In the genomic region with DNA sequence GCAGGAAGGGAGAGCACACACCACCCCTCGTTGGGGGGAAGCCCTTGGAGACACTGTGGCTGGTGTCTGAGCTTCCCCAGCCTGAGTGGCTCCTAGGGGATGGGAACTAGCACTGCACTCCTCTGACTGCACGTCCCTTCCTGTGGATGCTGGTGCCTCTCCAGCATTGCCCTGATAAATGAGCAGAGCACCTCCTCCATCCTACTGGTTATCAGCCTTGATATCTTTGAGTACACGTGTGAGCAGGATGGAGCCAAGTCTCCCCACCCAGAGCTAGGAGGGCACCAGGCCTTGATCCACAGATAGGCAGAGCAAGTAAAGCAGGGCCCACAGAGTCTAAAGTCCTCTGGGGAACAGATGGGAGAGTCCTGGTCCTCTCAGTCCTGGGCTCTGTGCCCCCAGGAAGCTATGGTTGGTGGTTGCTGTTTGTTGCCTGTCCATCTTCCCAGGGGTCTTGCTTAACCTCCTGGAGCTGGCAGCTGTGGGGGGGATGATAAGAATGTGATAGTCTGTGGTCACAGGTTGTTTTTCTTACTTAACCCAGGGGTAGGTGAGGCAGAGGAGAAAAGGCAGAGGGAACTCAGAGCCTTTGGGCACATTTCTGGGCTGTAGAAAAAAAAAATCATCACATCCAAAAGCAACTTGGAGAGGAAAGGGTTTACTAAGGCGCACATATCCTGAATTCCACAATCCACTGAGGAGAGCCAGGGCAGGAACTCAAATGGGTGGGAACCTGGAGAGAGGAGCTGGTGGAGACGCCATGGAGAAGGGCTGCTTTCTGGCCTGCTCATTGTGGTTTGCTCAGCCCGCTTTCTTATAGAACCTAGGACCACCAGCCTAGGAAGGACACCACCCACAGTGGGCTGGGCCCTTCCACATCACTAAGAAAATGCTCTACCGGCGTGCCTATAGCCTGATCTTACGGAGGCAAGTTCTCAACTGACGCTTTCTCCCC, we compare ENCODE assay signal across 8 mouse cellular contexts. TPM values are rescaled to one million over a fixed set of nuclear protein-coding genes. Genes with fewer than 3 reads are reported as not detected.
DNase-seq lines count a peak whose midpoint lies in the region; ATAC-seq and TF ChIP-seq lines count a peak whose summit lies in the region.
"Had no signal": no experiment of that assay in that cellular context is flagged by ENCODE, and none has a peak within 500 bp of the region (broad histone marks: within the 10 kb centered on the region; RNA-seq: fewer than 3 reads in every experiment).

No protein-coding gene starts in this region.

- 0 out of 2 replicates have a peak, but pooled peaks have one; percentile 24 for ATAC-seq in intestine, embryonic 14.5 days (replicated peaks; ENCODE audit: low FRiP score, low TSS enrichment, low read depth)
- ATAC-seq in lung, postnatal 0 days, result peak; percentile 78

- intact Hi-C loops in left cerebral cortex, postnatal 4 days (cut with DNase I), result no loop called here

- peak overlapping the region; percentile 35 for H3K27ac ChIP-seq in intestine, embryonic 14.5 days (ENCODE audit: low read depth)
- H3K27ac ChIP-seq in lung, postnatal 0 days (ENCODE audit: low read length), result peak overlapping the region; percentile 28

- TF ChIP-seq EP300 in lung, postnatal 0 days (IDR thresholded peaks at IDR 0.05), result peak; percentile 58; the same call in 1 of the 2 replicates

- H3K27me3 ChIP-seq in intestine, embryonic 14.5 days (replicated peaks; ENCODE audit: control insufficient read depth, insufficient read depth, low read length), result no peaks in the 10 kb centered on the region
- H3K27me3 ChIP-seq in lung, postnatal 0 days (replicated peaks; ENCODE audit: insufficient read depth, low read length), result no peaks in the 10 kb centered on the region
- H3K27me3 ChIP-seq: hindbrain, embryonic 15.5 days had no signal

- H3K4me2 ChIP-seq in intestine, embryonic 14.5 days (ENCODE audit: low read length), result no peak overlapping the region
- no peak overlapping the region for H3K4me2 ChIP-seq in lung, postnatal 0 days (replicated peaks; ENCODE audit: low read depth, low read length)

- H3K36me3 ChIP-seq in intestine, embryonic 14.5 days (ENCODE audit: control insufficient read depth, insufficient read depth, low read length), result no peaks in the 10 kb centered on the region
- H3K36me3 ChIP-seq in lung, postnatal 0 days (ENCODE audit: insufficient read depth, low read length), result no peaks in the 10 kb centered on the region
- H3K36me3 ChIP-seq: hindbrain, embryonic 15.5 days had no signal

- H3K9ac ChIP-seq in intestine, embryonic 14.5 days (ENCODE audit: low read length), result no peak overlapping the region
- no peak overlapping the region for H3K9ac ChIP-seq in lung, postnatal 0 days (replicated peaks; ENCODE audit: low read depth)
- H3K9ac ChIP-seq: hindbrain, embryonic 15.5 days had no signal

- 65% methylated on average over 10 of the region's 10 CpGs for WGBS in intestine, embryonic 14.5 days
- WGBS in lung, postnatal 0 days, result 50% methylated on average over 10 of the region's 10 CpGs

- no peaks in the 10 kb centered on the region for H3K9me3 ChIP-seq in intestine, embryonic 14.5 days (ENCODE audit: control insufficient read depth, low read length)
- H3K9me3 ChIP-seq in lung, postnatal 0 days (ENCODE audit: low read length), result no peaks in the 10 kb centered on the region
- H3K9me3 ChIP-seq: hindbrain, embryonic 15.5 days had no signal

- DNase-seq in MN1 (ENCODE audit: low spot score), result peak; percentile 28
- DNase-seq in c-Kit-positive CD71-positive TER-119-negative erythroid progenitor cells, embryonic 14.5 days (ENCODE audit: low read depth), result peak; percentile 51
- DNase-seq in intestine, embryonic 14.5 days (ENCODE audit: low spot score), result no peak
- peak; percentile 59 for DNase-seq in lung, postnatal 0 days (ENCODE audit: low spot score)
- DNase-seq in adrenal gland, postnatal 14 days, result no peak
- no peak for DNase-seq in left cerebral cortex, postnatal 4 days
- DNase-seq in layer of hippocampus, postnatal 25 days (ENCODE audit: extremely low spot score in 1 of 2, low spot score in 1 of 2), result no peak

- H3K4me1 ChIP-seq in intestine, embryonic 14.5 days (replicated peaks; ENCODE audit: control insufficient read depth, insufficient read depth, low read length), result peaks cover 33% of the 10 kb centered on the region
- H3K4me1 ChIP-seq in lung, postnatal 0 days (ENCODE audit: insufficient read depth, low read depth, low read length), result peaks cover 20% of the 10 kb centered on the region; the same call in 1 of the 2 replicates

- H3K4me3 ChIP-seq in intestine, embryonic 14.5 days (ENCODE audit: low read depth, low read length), result no peak overlapping the region
- no peak overlapping the region for H3K4me3 ChIP-seq in lung, postnatal 0 days (ENCODE audit: low read depth, low read length)
- H3K4me3 ChIP-seq: hindbrain, embryonic 15.5 days had no signal

- peak; percentile 45 for TF ChIP-seq CTCF in lung, postnatal 0 days (IDR thresholded peaks at IDR 0.05)

RNA-seq across cellular contexts. Expression of gene Mgll, which starts 34.6 kb away (rescaled TPM):
- polyA plus RNA-seq in intestine, embryonic 14.5 days (2014; fragmentation: Nextera tagmentation; extraction: Ambion mirVana), result 88.3 and 94.2 TPM in 2 replicates
- polyA plus RNA-seq in lung, postnatal 0 days (2015; fragmentation: Nextera tagmentation; extraction: Ambion mirVana), result 123 and 131 TPM in 2 replicates
- 232 and 279 TPM in 2 replicates for total RNA-seq in adrenal gland, postnatal 14 days (2021)
- 10 to 100 TPM; 32.9 to 40.7 TPM for total RNA-seq in left cerebral cortex, postnatal 4 days (2021)
- 100 to 1,000 TPM; 190 to 192 TPM for total RNA-seq in layer of hippocampus, postnatal 25 days (2021)

Comparison
In these comparisons a context has a peak if more than half of its experiments do, and no peak if none do; other contexts are left out.
1. DNase-seq: peak in MN1 (single experiment), c-Kit-positive CD71-positive TER-119-negative erythroid progenitor cells, embryonic 14.5 days (single experiment) and lung, postnatal 0 days (single experiment); none in intestine, embryonic 14.5 days (single experiment), adrenal gland, postnatal 14 days (single experiment), left cerebral cortex, postnatal 4 days (single experiment) and layer of hippocampus, postnatal 25 days (0 of 2).